Mouse (Mus musculus): Measurements from ENCODE around the gene Uty. TPM values are rescaled to one million over a fixed set of nuclear protein-coding genes. Genes with fewer than 3 reads are reported as not detected.

Uty gene
- polyA plus RNA-seq (2015; fragmentation: Nextera tagmentation; extraction: Ambion mirVana): 10.2 and 11.0 TPM in 2 replicates

GRCm38 (mm10) chrY:1245426-1245863, at the start of gene Uty:
Gene Uty (minus strand): TSS chrY:1245759.
- 0% methylated on average over 17 of the region's 21 CpGs for WGBS
- Histone ChIP-seq H3K36me3 (no peaks in the 10 kb centered on the region), H3K27ac (replicated peaks) (peak within 1 kb of the TSS; percentile 76), H3K4me3 (replicated peaks) (peak within 1 kb of the TSS; percentile 46), H3K9me3 (replicated peaks) (no peaks in the 10 kb centered on the region), H3K27me3 (no peaks in the 10 kb centered on the region), H3K9ac (peak within 1 kb of the TSS; percentile 9; the same call in 1 of the 2 replicates), H3K4me1 (no peaks in the 10 kb centered on the region), H3K4me2 (replicated peaks) (peak within 1 kb of the TSS; percentile 15; the same call in 1 of the 2 replicates)
- ATAC-seq (ENCODE audit: insufficient number of reproducible peaks, low FRiP score, low TSS enrichment, low read depth): peak; percentile 81

- H3K4me1 ChIP-seq: no peaks in the 10 kb centered on the region
- H3K27me3 ChIP-seq: no peaks in the 10 kb centered on the region
- H3K9me3 ChIP-seq (replicated peaks): no peaks in the 10 kb centered on the region
- no peak overlapping the region for H3K4me2 ChIP-seq (replicated peaks)
- no peak for ATAC-seq (ENCODE audit: insufficient number of reproducible peaks, low FRiP score, low TSS enrichment, low read depth)
- H3K36me3 ChIP-seq: no peaks in the 10 kb centered on the region
- H3K27ac ChIP-seq (replicated peaks): no peak overlapping the region
- no peak overlapping the region for H3K9ac ChIP-seq
- H3K4me3 ChIP-seq (replicated peaks): no peak overlapping the region
Observed at GRCm38 (mm10) chrY:1293708-1294107, 48.1 kb upstream of the Uty start.

GRCm38 (mm10) chrY:1286171-1286795, 40.7 kb upstream of the Uty start, which contains the start of gene Ddx3y:
Gene Ddx3y (minus strand): TSS chrY:1286629.
- H3K36me3 ChIP-seq: no peaks in the 10 kb centered on the region
- peak within 1 kb of the TSS; percentile 85 for H3K27ac ChIP-seq (replicated peaks)
- peak within 1 kb of the TSS; percentile 44 for H3K4me3 ChIP-seq (replicated peaks)
- WGBS: 8% methylated on average over 31 of the region's 31 CpGs
- H3K4me1 ChIP-seq: no peaks in the 10 kb centered on the region
- no peaks in the 10 kb centered on the region for H3K27me3 ChIP-seq
- 0 out of 2 replicates have a peak within 1 kb of the TSS, but pooled peaks have one; percentile 19 for H3K4me2 ChIP-seq (replicated peaks)
- peak; percentile 80; the same call in 1 of the 2 replicates for ATAC-seq (ENCODE audit: insufficient number of reproducible peaks, low FRiP score, low TSS enrichment, low read depth)
- 0 out of 2 replicates have a peak within 1 kb of the TSS, but pooled peaks have one; percentile 15 for H3K9ac ChIP-seq
- no peaks in the 10 kb centered on the region for H3K9me3 ChIP-seq (replicated peaks)

- Histone ChIP-seq H3K27me3 (no peaks in the 10 kb centered on the region), H3K4me2 (replicated peaks) (0 out of 2 replicates have a peak overlapping the region, but pooled peaks have one; percentile 19), H3K36me3 (no peaks in the 10 kb centered on the region), H3K27ac (replicated peaks) (peak overlapping the region; percentile 85), H3K4me1 (no peaks in the 10 kb centered on the region), H3K4me3 (replicated peaks) (peak overlapping the region; percentile 44), H3K9ac (0 out of 2 replicates have a peak overlapping the region, but pooled peaks have one; percentile 15), H3K9me3 (replicated peaks) (no peaks in the 10 kb centered on the region)
- 2% methylated on average over 12 of the region's 12 CpGs for WGBS
- ATAC-seq (ENCODE audit: insufficient number of reproducible peaks, low FRiP score, low TSS enrichment, low read depth): no peak
Observed at GRCm38 (mm10) chrY:1285735-1286134, 40.2 kb upstream of the Uty start.

GRCm38 (mm10) chrY:1246117-1246516, 558 bp upstream of the Uty start:
- peak overlapping the region; percentile 15; the same call in 1 of the 2 replicates for H3K4me2 ChIP-seq (replicated peaks)
- no peaks in the 10 kb centered on the region for H3K4me1 ChIP-seq
- H3K9ac ChIP-seq: no peak overlapping the region
- no peaks in the 10 kb centered on the region for H3K9me3 ChIP-seq (replicated peaks)
- no peak for ATAC-seq (ENCODE audit: insufficient number of reproducible peaks, low FRiP score, low TSS enrichment, low read depth)
- WGBS: 24% methylated on average over 4 of the region's 6 CpGs
- H3K4me3 ChIP-seq (replicated peaks): peak overlapping the region; percentile 46
- no peaks in the 10 kb centered on the region for H3K36me3 ChIP-seq
- no peak overlapping the region for H3K27ac ChIP-seq (replicated peaks)
- no peaks in the 10 kb centered on the region for H3K27me3 ChIP-seq

- Histone ChIP-seq H3K4me1 (no peaks in the 10 kb centered on the region), H3K36me3 (no peaks in the 10 kb centered on the region), H3K4me2 (replicated peaks) (no peak overlapping the region), H3K9me3 (replicated peaks) (no peaks in the 10 kb centered on the region), H3K27me3 (no peaks in the 10 kb centered on the region), H3K27ac (replicated peaks) (peak overlapping the region; percentile 76), H3K4me3 (replicated peaks) (peak overlapping the region; percentile 46), H3K9ac (peak overlapping the region; percentile 9; the same call in 1 of the 2 replicates)
- WGBS: 0% methylated on average over 5 of the region's 9 CpGs
- ATAC-seq (ENCODE audit: insufficient number of reproducible peaks, low FRiP score, low TSS enrichment, low read depth): no peak
Observed at GRCm38 (mm10) chrY:1244940-1245339, 619 bp downstream of the Uty start.

GRCm38 (mm10) chrY:1244421-1244820, 1.1 kb downstream of the Uty start:
- Histone ChIP-seq H3K9me3 (replicated peaks) (no peaks in the 10 kb centered on the region), H3K27ac (replicated peaks) (no peak overlapping the region), H3K4me3 (replicated peaks) (peak overlapping the region; percentile 46), H3K4me2 (replicated peaks) (no peak overlapping the region), H3K4me1 (no peaks in the 10 kb centered on the region), H3K36me3 (no peaks in the 10 kb centered on the region), H3K27me3 (no peaks in the 10 kb centered on the region), H3K9ac (no peak overlapping the region)
- ATAC-seq (ENCODE audit: insufficient number of reproducible peaks, low FRiP score, low TSS enrichment, low read depth): no peak
- WGBS: 48% methylated on average over 5 of the region's 5 CpGs

- no peak overlapping the region for H3K9ac ChIP-seq
- H3K4me1 ChIP-seq: no peaks in the 10 kb centered on the region
- H3K4me2 ChIP-seq (replicated peaks): no peak overlapping the region
- H3K4me3 ChIP-seq (replicated peaks): no peak overlapping the region
- H3K27me3 ChIP-seq: no peaks in the 10 kb centered on the region
- H3K36me3 ChIP-seq: no peaks in the 10 kb centered on the region
- ATAC-seq (ENCODE audit: insufficient number of reproducible peaks, low FRiP score, low TSS enrichment, low read depth): no peak
- H3K27ac ChIP-seq (replicated peaks): no peak overlapping the region
- H3K9me3 ChIP-seq (replicated peaks): no peaks in the 10 kb centered on the region
- 79% methylated on average over 7 of the region's 7 CpGs for whole genome bisulfite sequencing
Observed at GRCm38 (mm10) chrY:1220001-1220400, 25.6 kb downstream of the Uty start.

GRCm38 (mm10) chrY:1178476-1178875, 67.1 kb downstream of the Uty start:
- H3K9me3 ChIP-seq (replicated peaks): no peaks in the 10 kb centered on the region
- ATAC-seq (ENCODE audit: insufficient number of reproducible peaks, low FRiP score, low TSS enrichment, low read depth): no peak
- 100% methylated on average over 1 of the region's 1 CpGs for WGBS

GRCm38 (mm10) chrY:1163054-1163453, 82.5 kb downstream of the Uty start:
- Histone ChIP-seq H3K36me3 (no peaks in the 10 kb centered on the region), H3K9me3 (replicated peaks) (no peaks in the 10 kb centered on the region), H3K9ac (no peak overlapping the region), H3K4me2 (replicated peaks) (no peak overlapping the region), H3K4me3 (replicated peaks) (no peak overlapping the region), H3K27ac (replicated peaks) (no peak overlapping the region), H3K4me1 (no peaks in the 10 kb centered on the region), H3K27me3 (no peaks in the 10 kb centered on the region)
- no peak for ATAC-seq (ENCODE audit: insufficient number of reproducible peaks, low FRiP score, low TSS enrichment, low read depth)

More at GRCm38 (mm10) chrY:1178476-1178875, 67.1 kb downstream of the Uty start:
- Histone ChIP-seq H3K4me2 (replicated peaks) (no peak overlapping the region), H3K9ac (no peak overlapping the region), H3K36me3 (no peaks in the 10 kb centered on the region), H3K27me3 (no peaks in the 10 kb centered on the region), H3K4me1 (no peaks in the 10 kb centered on the region), H3K27ac (replicated peaks) (no peak overlapping the region), H3K4me3 (replicated peaks) (no peak overlapping the region)

- no peak overlapping the region for H3K4me3 ChIP-seq (replicated peaks)
- H3K27ac ChIP-seq (replicated peaks): no peak overlapping the region
- H3K27me3 ChIP-seq: no peaks in the 10 kb centered on the region
- no peak for ATAC-seq (ENCODE audit: insufficient number of reproducible peaks, low FRiP score, low TSS enrichment, low read depth)
- no peak overlapping the region for H3K4me2 ChIP-seq (replicated peaks)
- 85% methylated on average over 3 of the region's 5 CpGs for WGBS
- H3K9ac ChIP-seq: no peak overlapping the region
- H3K36me3 ChIP-seq: no peaks in the 10 kb centered on the region
- H3K9me3 ChIP-seq (replicated peaks): no peaks in the 10 kb centered on the region
- no peaks in the 10 kb centered on the region for H3K4me1 ChIP-seq
Observed at GRCm38 (mm10) chrY:1116153-1116552, 129.4 kb downstream of the Uty start.

GRCm38 (mm10) chrY:1114016-1114415, 131.5 kb downstream of the Uty start:
- H3K27me3 ChIP-seq: no peaks in the 10 kb centered on the region
- no peak overlapping the region for H3K9ac ChIP-seq
- no peak overlapping the region for H3K27ac ChIP-seq (replicated peaks)
- H3K4me3 ChIP-seq (replicated peaks): no peak overlapping the region
- ATAC-seq (ENCODE audit: insufficient number of reproducible peaks, low FRiP score, low TSS enrichment, low read depth): no peak
- no peaks in the 10 kb centered on the region for H3K4me1 ChIP-seq
- H3K9me3 ChIP-seq (replicated peaks): no peaks in the 10 kb centered on the region
- H3K36me3 ChIP-seq: no peaks in the 10 kb centered on the region
- WGBS: 34% methylated on average over 2 of the region's 2 CpGs
- no peak overlapping the region for H3K4me2 ChIP-seq (replicated peaks)

All from embryonic facial prominence, embryonic 15.5 days (tissue).